Comparison of ENCODE assay signal across 25 mouse cellular contexts in genomic region chr3:102501186-102501585, GRCm38 (mm10). TPM values are rescaled to one million over a fixed set of nuclear protein-coding genes. Genes with fewer than 3 reads are reported as not detected.
DNase-seq lines count a peak whose midpoint lies in the region; ATAC-seq and TF ChIP-seq lines count a peak whose summit lies in the region.
"Had no signal": no experiment of that assay in that cellular context is flagged by ENCODE, and none has a peak within 500 bp of the region (broad histone marks: within the 10 kb centered on the region; RNA-seq: fewer than 3 reads in every experiment).

No protein-coding gene starts in this region.

- ATAC-seq in forebrain, embryonic 14.5 days = no peak; the same call in 1 of the 2 replicates
- ATAC-seq: CD4-positive, CD25-positive, alpha-beta regulatory T cell, adult 4 months; forebrain, postnatal 0 days; intestine, embryonic 16.5 days; Patski had no signal

- H3K4me2 ChIP-seq in forebrain, embryonic 14.5 days (ENCODE audit: low read length) = no peak overlapping the region
- H3K4me2 ChIP-seq: embryonic facial prominence, embryonic 12.5 days; forebrain, embryonic 12.5 days; heart, embryonic 13.5 days; hindbrain, embryonic 13.5 days had no signal

- DNase-seq in forebrain, embryonic 14.5 days (ENCODE audit: low spot score) = peak; percentile 14
- DNase-seq in forebrain, embryonic 10.5 days (ENCODE audit: extremely low spot score, low spot score) = no peak
- DNase-seq in lung, postnatal 36 days = peak; percentile 9
- no peak for DNase-seq in lung, adult 18-20 months
- DNase-seq in Muller cell, postnatal 12 days (ENCODE audit: inconsistent ontology term) = peak; percentile 89
- peak; percentile 56 for DNase-seq in brain, embryonic 14.5 days (ENCODE audit: low read depth)
- DNase-seq in T-cell, adult 2 months (ENCODE audit: low spot score) = no peak
- DNase-seq: adrenal gland, adult 2 months; adrenal gland, postnatal 25 days; B cell, adult 2 months; cerebellum, adult 11 months; cerebellum, adult 9-11 months; forebrain, postnatal 0 days; gastrocnemius, postnatal 25 days; heart, adult 11 months; heart, postnatal 36 days; kidney, adult 2 months had no signal

- H3K9ac ChIP-seq in forebrain, embryonic 14.5 days (ENCODE audit: low read length) = no peak overlapping the region
- H3K9ac ChIP-seq: embryonic facial prominence, embryonic 12.5 days; forebrain, embryonic 12.5 days; forebrain, postnatal 0 days; heart, embryonic 13.5 days; hindbrain, embryonic 13.5 days had no signal

- no peak for TF ChIP-seq CTCF in brain, embryonic 14.5 days (IDR thresholded peaks at IDR 0.05; ENCODE audit: borderline replicate concordance, extremely low read depth, insufficient read depth, insufficient read length)

- no peaks in the 10 kb centered on the region for H3K36me3 ChIP-seq in forebrain, embryonic 14.5 days (ENCODE audit: control insufficient read depth, insufficient read depth, low read length)
- no peaks in the 10 kb centered on the region for H3K36me3 ChIP-seq in forebrain, embryonic 10.5 days (replicated peaks)
- H3K36me3 ChIP-seq: embryonic facial prominence, embryonic 12.5 days; forebrain, embryonic 12.5 days; G1E; heart, embryonic 13.5 days; hindbrain, embryonic 13.5 days had no signal

- TF ChIP-seq POLR2A in brain, embryonic 14.5 days (IDR thresholded peaks at IDR 0.05; ENCODE audit: borderline replicate concordance, extremely low read depth, insufficient read depth, insufficient read length, poor library complexity, severe bottlenecking) = no peak

- H3K27me3 ChIP-seq in forebrain, embryonic 14.5 days (replicated peaks; ENCODE audit: control insufficient read depth, insufficient read depth, low read length) = no peaks in the 10 kb centered on the region
- no peaks in the 10 kb centered on the region for H3K27me3 ChIP-seq in forebrain, embryonic 10.5 days (ENCODE audit: poor library complexity, severe bottlenecking)
- H3K27me3 ChIP-seq: embryonic facial prominence, embryonic 12.5 days; forebrain, embryonic 12.5 days; heart, embryonic 13.5 days; hindbrain, embryonic 13.5 days; Patski had no signal

- no peaks in the 10 kb centered on the region for H3K4me1 ChIP-seq in forebrain, embryonic 14.5 days (ENCODE audit: control insufficient read depth, insufficient read depth, low read length)
- H3K4me1 ChIP-seq in forebrain, embryonic 10.5 days = no peaks in the 10 kb centered on the region
- H3K4me1 ChIP-seq: forebrain, embryonic 12.5 days; heart, embryonic 13.5 days; hindbrain, embryonic 13.5 days had no signal

- H3K27ac ChIP-seq in forebrain, embryonic 14.5 days (ENCODE audit: low read depth, low read length) = no peak overlapping the region
- H3K27ac ChIP-seq in forebrain, embryonic 10.5 days = no peak overlapping the region
- H3K27ac ChIP-seq: embryonic facial prominence, embryonic 12.5 days; forebrain, embryonic 12.5 days; heart, embryonic 13.5 days; hindbrain, embryonic 13.5 days had no signal

- WGBS in forebrain, embryonic 14.5 days = 50% methylated on average over 4 of the region's 4 CpGs
- 80% methylated on average over 4 of the region's 4 CpGs for WGBS in forebrain, embryonic 10.5 days

- no peaks in the 10 kb centered on the region for H3K9me3 ChIP-seq in forebrain, embryonic 14.5 days (replicated peaks; ENCODE audit: control insufficient read depth, low read length)
- H3K9me3 ChIP-seq in forebrain, embryonic 10.5 days = no peaks in the 10 kb centered on the region
- H3K9me3 ChIP-seq: embryonic facial prominence, embryonic 12.5 days; forebrain, embryonic 12.5 days; G1E; heart, embryonic 13.5 days; hindbrain, embryonic 13.5 days had no signal

- no peak overlapping the region for H3K4me3 ChIP-seq in forebrain, embryonic 14.5 days (ENCODE audit: low read depth, low read length)
- H3K4me3 ChIP-seq in forebrain, embryonic 10.5 days = no peak overlapping the region
- H3K4me3 ChIP-seq: embryonic facial prominence, embryonic 12.5 days; forebrain, embryonic 12.5 days; heart, embryonic 13.5 days; hindbrain, embryonic 13.5 days had no signal

RNA-seq across cellular contexts. Expression of gene Ngf, which starts 31.5 kb away (rescaled TPM):
- 1.5 and 1.9 TPM in 2 replicates for polyA plus RNA-seq in forebrain, embryonic 14.5 days (2014; fragmentation: Nextera tagmentation; extraction: Ambion mirVana)
- polyA plus RNA-seq in forebrain, embryonic 10.5 days (2016; fragmentation: Nextera tagmentation; extraction: Ambion mirVana) = 0.17 and 0.31 TPM in 2 replicates
- 3.2 and 4.2 TPM in 2 replicates for polyA plus RNA-seq in brain, embryonic 14.5 days (2012; rRNA removed)
- polyA plus RNA-seq: CD4-positive, CD25-positive, alpha-beta regulatory T cell, adult 4 months; G1E; Patski had no signal

Comparison
In these comparisons a context has a peak if more than half of its experiments do, and no peak if none do; other contexts are left out.
1. DNase-seq: peak in forebrain, embryonic 14.5 days (single experiment), lung, postnatal 36 days (single experiment), Muller cell, postnatal 12 days (single experiment) and brain, embryonic 14.5 days (single experiment); none in forebrain, embryonic 10.5 days (single experiment), lung, adult 18-20 months (0 of 2) and T-cell, adult 2 months (single experiment).